20 mouse cellular contexts compared by ENCODE assay signal in genomic region chr12:16834701-16835100, GRCm38 (mm10). TPM values are rescaled to one million over a fixed set of nuclear protein-coding genes. Genes with fewer than 3 reads are reported as not detected.
A peak's percentile ranks its signal among the peaks of the same experiment; 100 is the strongest.
DNase-seq lines count a peak whose midpoint lies in the region; ATAC-seq and TF ChIP-seq lines count a peak whose summit lies in the region.
"Had no signal": no experiment of that assay in that cellular context is flagged by ENCODE, and none has a peak within 500 bp of the region (broad histone marks: within the 10 kb centered on the region; RNA-seq: fewer than 3 reads in every experiment).

No protein-coding gene starts in this region.

- H3K4me3 ChIP-seq in gastrocnemius, adult 2 months, result peak overlapping the region; percentile 5
- no peak overlapping the region for H3K4me3 ChIP-seq in kidney, adult 2 months (ENCODE audit: insufficient read depth, low read depth, low read length)
- H3K4me3 ChIP-seq in lung, embryonic 16.5 days (ENCODE audit: low read length), result no peak overlapping the region
- H3K4me3 ChIP-seq in lung, postnatal 0 days (ENCODE audit: low read depth, low read length), result no peak overlapping the region
- H3K4me3 ChIP-seq: heart, embryonic 13.5 days; limb, embryonic 12.5 days; liver, embryonic 13.5 days had no signal

- no peak for TF ChIP-seq CTCF in gastrocnemius, adult 2 months (IDR thresholded peaks at IDR 0.05)
- no peak for TF ChIP-seq CTCF in kidney, adult 2 months (conservative IDR thresholded peaks at IDR 0.05; ENCODE audit: insufficient read depth, insufficient read length, low read depth, low read length)
- no peak for TF ChIP-seq CTCF in lung, postnatal 0 days (IDR thresholded peaks at IDR 0.05)

- H3K9me3 ChIP-seq in lung, embryonic 16.5 days (ENCODE audit: control insufficient read depth, low read length), result no peaks in the 10 kb centered on the region
- H3K9me3 ChIP-seq in lung, postnatal 0 days (ENCODE audit: low read length), result no peaks in the 10 kb centered on the region
- H3K9me3 ChIP-seq: liver, embryonic 13.5 days had no signal

- intact Hi-C loops in gastrocnemius, adult 2 months (cut with DNase I), result loop anchor here (2.0 to 5.0 kb wide), 2 partner anchors 60 to 93 kb away; partner anchors contain the start of gene Rock2
- intact Hi-C loops in gastrocnemius, postnatal 14 days (cut with DNase I; ENCODE audit: low total_unique reads), result no loop called here

- DNase-seq in gastrocnemius, adult 2 months, result no peak
- no peak for DNase-seq in gastrocnemius, postnatal 14 days
- peak; percentile 25 for DNase-seq in kidney, adult 2 months
- DNase-seq in kidney, adult 8-10 months, result no peak
- no peak for DNase-seq in lung, postnatal 0 days (ENCODE audit: low spot score)
- DNase-seq: adrenal gland, adult 8-10 months; cerebellum, adult 11-12 months; gastrocnemius, postnatal 36 days; kidney, postnatal 10 days; layer of hippocampus, adult 9-11 months; liver, embryonic 13.5 days; thymus, postnatal 36 days had no signal

- H3K27me3 ChIP-seq in kidney, adult 2 months (replicated peaks; ENCODE audit: control insufficient read depth, insufficient read depth, low read length), result no peaks in the 10 kb centered on the region
- no peaks in the 10 kb centered on the region for H3K27me3 ChIP-seq in lung, embryonic 16.5 days (ENCODE audit: control insufficient read depth, insufficient read depth, low read depth, low read length)
- no peaks in the 10 kb centered on the region for H3K27me3 ChIP-seq in lung, postnatal 0 days (replicated peaks; ENCODE audit: insufficient read depth, low read length)
- H3K27me3 ChIP-seq: CH12.LX; heart, embryonic 13.5 days; limb, embryonic 12.5 days; liver, embryonic 13.5 days had no signal

- no peak for TF ChIP-seq POLR2A in kidney, adult 2 months (IDR thresholded peaks at IDR 0.05; ENCODE audit: low read depth, low read length)

- 42% methylated on average over 11 of the region's 11 CpGs for WGBS in kidney, adult 2 months
- 36% methylated on average over 11 of the region's 11 CpGs for WGBS in lung, embryonic 16.5 days
- WGBS in lung, postnatal 0 days, result 48% methylated on average over 11 of the region's 11 CpGs

- no peaks in the 10 kb centered on the region for H3K4me1 ChIP-seq in kidney, adult 2 months (ENCODE audit: control insufficient read depth, insufficient read depth, low read length)
- H3K4me1 ChIP-seq in lung, embryonic 16.5 days (replicated peaks; ENCODE audit: control insufficient read depth, insufficient read depth, low read length), result peaks cover 8% of the 10 kb centered on the region; the same call in 1 of the 2 replicates
- H3K4me1 ChIP-seq in lung, postnatal 0 days (ENCODE audit: insufficient read depth, low read depth, low read length), result no peaks in the 10 kb centered on the region
- H3K4me1 ChIP-seq: liver, embryonic 13.5 days had no signal

- peak overlapping the region; percentile 88 for H3K27ac ChIP-seq in gastrocnemius, adult 2 months
- no peak overlapping the region for H3K27ac ChIP-seq in kidney, adult 2 months (ENCODE audit: insufficient read depth, low read depth, low read length)
- no peak overlapping the region for H3K27ac ChIP-seq in lung, embryonic 16.5 days (ENCODE audit: low read length)
- H3K27ac ChIP-seq in lung, postnatal 0 days (ENCODE audit: low read length), result no peak overlapping the region
- H3K27ac ChIP-seq: heart, embryonic 13.5 days; limb, embryonic 12.5 days; liver, embryonic 13.5 days had no signal

- peak; percentile 15; the same call in 1 of the 2 replicates for ATAC-seq in lung, embryonic 16.5 days (ENCODE audit: low read depth)
- ATAC-seq in lung, postnatal 0 days, result no peak
- ATAC-seq in megakaryocyte-erythroid progenitor cell, adult 5-6 weeks (replicated peaks; ENCODE audit: low FRiP score, low TSS enrichment, poor library complexity, severe bottlenecking), result no peak

- no peak overlapping the region for H3K9ac ChIP-seq in lung, embryonic 16.5 days (ENCODE audit: low read length)
- no peak overlapping the region for H3K9ac ChIP-seq in lung, postnatal 0 days (replicated peaks; ENCODE audit: low read depth)
- H3K9ac ChIP-seq: heart, embryonic 13.5 days; limb, embryonic 12.5 days; liver, embryonic 13.5 days had no signal

- no peaks in the 10 kb centered on the region for H3K36me3 ChIP-seq in kidney, adult 2 months (ENCODE audit: control insufficient read depth, insufficient read depth, low read length)
- H3K36me3 ChIP-seq in lung, embryonic 16.5 days (ENCODE audit: control insufficient read depth, insufficient read depth, low read length), result 0 out of 2 replicates have a peak, but pooled peaks cover 1% of the 10 kb centered on the region
- H3K36me3 ChIP-seq in lung, postnatal 0 days (ENCODE audit: insufficient read depth, low read length), result no peaks in the 10 kb centered on the region
- H3K36me3 ChIP-seq: liver, embryonic 13.5 days had no signal

- H3K4me2 ChIP-seq in lung, embryonic 16.5 days (ENCODE audit: low read depth, low read length), result no peak overlapping the region
- no peak overlapping the region for H3K4me2 ChIP-seq in lung, postnatal 0 days (replicated peaks; ENCODE audit: low read depth, low read length)
- H3K4me2 ChIP-seq: heart, embryonic 13.5 days; limb, embryonic 12.5 days; liver, embryonic 13.5 days; midbrain, embryonic 11.5 days had no signal

- TF ChIP-seq EP300 in lung, postnatal 0 days (IDR thresholded peaks at IDR 0.05), result no peak

RNA-seq across cellular contexts. Expression of gene E2f6, which starts 23.9 kb away (rescaled TPM):
- 100 to 1,000 TPM; 139 to 159 TPM for total RNA-seq in gastrocnemius, adult 2 months (2021)
- total RNA-seq in gastrocnemius, postnatal 14 days (2021), result 10 to 100 TPM; 55.0 to 62.3 TPM
- polyA plus RNA-seq in kidney, adult 2 months (2012; rRNA removed), result 14.7 and 15.5 TPM in 2 replicates
- 29.6 and 33.4 TPM in 2 replicates for polyA plus RNA-seq in lung, embryonic 16.5 days (2015; fragmentation: Nextera tagmentation; extraction: Ambion mirVana)
- polyA plus RNA-seq in lung, postnatal 0 days (2015; fragmentation: Nextera tagmentation; extraction: Ambion mirVana), result 11.1 and 14.2 TPM in 2 replicates
- total RNA-seq in megakaryocyte-erythroid progenitor cell, adult 5-6 weeks (2014; fragmentation: Nextera tagmentation), result 68.4 and 73.2 TPM in 2 replicates
- total RNA-seq in megakaryocyte-erythroid progenitor cell, adult 5-6 weeks (2017), result 71.5 and 73.6 TPM in 2 replicates

RNA-seq across cellular contexts. Expression of gene Greb1, which starts 34.0 kb away (rescaled TPM):
- total RNA-seq in gastrocnemius, adult 2 months (2021), result 1 to 10 TPM in 1 of 2 experiments, under 1 TPM in 1; 0.38 to 2.3 TPM
- 1 to 10 TPM in 1 of 2 experiments, under 1 TPM in 1; 0.70 to 1.1 TPM for total RNA-seq in gastrocnemius, postnatal 14 days (2021)
- 0.59 and 0.94 TPM in 2 replicates for polyA plus RNA-seq in kidney, adult 2 months (2012; rRNA removed)
- 3.8 and 4.3 TPM in 2 replicates for polyA plus RNA-seq in lung, embryonic 16.5 days (2015; fragmentation: Nextera tagmentation; extraction: Ambion mirVana)
- polyA plus RNA-seq in lung, postnatal 0 days (2015; fragmentation: Nextera tagmentation; extraction: Ambion mirVana), result 0.46 and 1.1 TPM in 2 replicates
- 7.2 TPM in 1 of 2 replicates, not detected in the other for total RNA-seq in megakaryocyte-erythroid progenitor cell, adult 5-6 weeks (2014; fragmentation: Nextera tagmentation)
- total RNA-seq in megakaryocyte-erythroid progenitor cell, adult 5-6 weeks (2017), result not detected in 2 replicates
- total RNA-seq: CH12.LX; hematopoietic stem cell, adult 5-6 weeks; monocyte, adult 5-6 weeks had no signal

RNA-seq across cellular contexts. Expression of gene Rock2, which starts 60.0 kb away (rescaled TPM):
- 100 to 1,000 TPM in 1 of 2 experiments, 10 to 100 TPM in 1; 86.0 to 103 TPM for total RNA-seq in gastrocnemius, adult 2 months (2021)
- 10 to 100 TPM; 71.6 to 76.3 TPM for total RNA-seq in gastrocnemius, postnatal 14 days (2021)
- 4.4 and 5.9 TPM in 2 replicates for polyA plus RNA-seq in kidney, adult 2 months (2012; rRNA removed)
- 15.3 and 15.7 TPM in 2 replicates for polyA plus RNA-seq in lung, embryonic 16.5 days (2015; fragmentation: Nextera tagmentation; extraction: Ambion mirVana)
- 18.2 and 22.9 TPM in 2 replicates for polyA plus RNA-seq in lung, postnatal 0 days (2015; fragmentation: Nextera tagmentation; extraction: Ambion mirVana)
- 34.9 and 39.7 TPM in 2 replicates for total RNA-seq in megakaryocyte-erythroid progenitor cell, adult 5-6 weeks (2014; fragmentation: Nextera tagmentation)
- total RNA-seq in megakaryocyte-erythroid progenitor cell, adult 5-6 weeks (2017), result 57.2 and 74.8 TPM in 2 replicates
